Mouse (Mus musculus) heart, embryonic 13.5 days (tissue): Measurements from ENCODE around the gene Gm6358. TPM values are rescaled to one million over a fixed set of nuclear protein-coding genes. Genes with fewer than 3 reads are reported as not detected.
"Not testable (repeated sequence)": the region's sequence is repeated elsewhere in the genome, so short reads cannot be mapped to it uniquely, and the experiment has no call there.

Experiments used
- ATAC-seq: fragments of 200-750 bp; cut with Nextera tagmentation; 2 replicates; pipeline ENCODE4 v1.8.0; 2017; ENCODE audit warnings: moderate TSS enrichment; ENCODE audit not compliant: insufficient number of reproducible peaks, low FRiP score, low TSS enrichment; ENCODE audit errors: extremely low read depth
- H3K27ac ChIP-seq: fragments of 300-500 bp; sonication (generic); replicated peaks from 2 replicates; pipeline ENCODE4 v1.5.1; 2015; ENCODE audit warnings: moderate library complexity, mild to moderate bottlenecking, inconsistent platforms
- H3K27me3 ChIP-seq: fragments of 300-500 bp; sonication (generic); replicated peaks from 2 replicates; pipeline ENCODE4 v1.6.1; 2015; ENCODE audit warnings: mild to moderate bottlenecking, inconsistent platforms
- H3K36me3 ChIP-seq: fragments of 300-500 bp; sonication (generic); 2 replicates; pipeline ENCODE4 v1.6.1; 2015; ENCODE audit warnings: mild to moderate bottlenecking, inconsistent platforms
- H3K4me1 ChIP-seq: fragments of 300-500 bp; sonication (generic); 2 replicates; pipeline ENCODE4 v1.6.1; 2015; ENCODE audit warnings: inconsistent platforms
- H3K4me2 ChIP-seq: fragments of 300-500 bp; sonication (generic); 2 replicates; pipeline ENCODE4 v1.6.1; 2015; ENCODE audit warnings: inconsistent platforms, mild to moderate bottlenecking, moderate library complexity
- H3K4me3 ChIP-seq: fragments of 300-500 bp; sonication (generic); 2 replicates; pipeline ENCODE4 v1.5.1; 2015; ENCODE audit warnings: moderate library complexity, mild to moderate bottlenecking, inconsistent platforms
- H3K9ac ChIP-seq: fragments of 300-500 bp; sonication (generic); 2 replicates; pipeline ENCODE4 v1.6.1; 2015; ENCODE audit warnings: inconsistent platforms, mild to moderate bottlenecking, moderate library complexity
- H3K9me3 ChIP-seq: fragments of 300-500 bp; sonication (generic); 2 replicates; pipeline ENCODE4 v1.6.1; 2016; ENCODE audit warnings: inconsistent platforms
- WGBS: fragments of 180-500 bp; shearing (Covaris S2); methylation state at CpG from one replicate; pipeline ENCODE4 v1.1.7; 2015; ENCODE audit warnings: mixed read lengths; 5-methylcytosine and 5-hydroxymethylcytosine counted together
- polyA plus RNA-seq: library from polyadenylated mRNA; unstranded; fragments of >200 nt; fragmentation: Nextera tagmentation; extraction: Ambion mirVana; gene quantifications from 2 replicates; pipeline ENCODE4 v1.2.1, GENCODE M21; 2015

Gene Gm6358
- not detected in 2 replicates for polyA plus RNA-seq

- H3K9ac ChIP-seq, result no peak within 1 kb of the TSS
- no peaks in the 10 kb centered on the region for H3K36me3 ChIP-seq
- WGBS, result 81% methylated on average over 1 of the region's 1 CpGs
- H3K27ac ChIP-seq, result no peak within 1 kb of the TSS
- H3K4me2 ChIP-seq, result no peak within 1 kb of the TSS
- H3K9me3 ChIP-seq, result peaks cover 4% of the 10 kb centered on the region; the same call in 1 of the 2 replicates
- no peaks in the 10 kb centered on the region for H3K4me1 ChIP-seq
- no peaks in the 10 kb centered on the region for H3K27me3 ChIP-seq
- H3K4me3 ChIP-seq, result no peak within 1 kb of the TSS
- no peak for ATAC-seq
These were observed at the start of gene Gm6358 for GRCm38 (mm10) chr16:89140551-89140950. Gene Gm6358 (plus strand): TSS chr16:89140851.

- no peak within 1 kb of the TSS for H3K27ac ChIP-seq
- WGBS, result 82% methylated on average over 1 of the region's 1 CpGs
- ATAC-seq, result no peak
These were observed 10.1 kb downstream of the Gm6358 start, which contains the start of gene Gm10061 for GRCm38 (mm10) chr16:89150786-89151185. Gene Gm10061 (plus strand): TSS chr16:89151086.

GRCm38 (mm10) chr16:89157652-89158051, 17.0 kb downstream of the Gm6358 start, which contains the start of gene Gm9789:
Gene Gm9789 (plus strand): TSS chr16:89157952.
- Histone ChIP-seq H3K36me3 (no peaks in the 10 kb centered on the region), H3K4me3 (no peak within 1 kb of the TSS), H3K9ac (no peak within 1 kb of the TSS), H3K4me2 (no peak within 1 kb of the TSS), H3K4me1 (no peaks in the 10 kb centered on the region), H3K27me3 (no peaks in the 10 kb centered on the region), H3K9me3 (peaks cover 14% of the 10 kb centered on the region; the same call in 1 of the 2 replicates), H3K27ac (no peak within 1 kb of the TSS)
- no peak for ATAC-seq
- 79% methylated on average over 4 of the region's 4 CpGs for WGBS

More at GRCm38 (mm10) chr16:89150786-89151185, 10.1 kb downstream of the Gm6358 start, which contains the start of gene Gm10061:
- Histone ChIP-seq H3K9ac (no peak within 1 kb of the TSS), H3K27me3 (no peaks in the 10 kb centered on the region), H3K36me3 (no peaks in the 10 kb centered on the region), H3K9me3 (0 out of 2 replicates have a peak, but pooled peaks cover 15% of the 10 kb centered on the region), H3K4me3 (no peak within 1 kb of the TSS), H3K4me2 (no peak within 1 kb of the TSS), H3K4me1 (no peaks in the 10 kb centered on the region)

GRCm38 (mm10) chr16:89169190-89169589, 28.5 kb downstream of the Gm6358 start, which contains the start of gene Gm7735:
Gene Gm7735 (plus strand): TSS chr16:89169490.
- not testable (repeated sequence) for H3K4me2 ChIP-seq, H3K27me3 ChIP-seq, H3K27ac ChIP-seq, H3K9me3 ChIP-seq, H3K9ac ChIP-seq, H3K4me3 ChIP-seq, ATAC-seq, H3K4me1 ChIP-seq, H3K36me3 ChIP-seq

GRCm38 (mm10) chr16:89174435-89174834, 33.8 kb downstream of the Gm6358 start, which contains the start of gene 1110057P08Rik:
Gene 1110057P08Rik (plus strand): TSS chr16:89174735.
- Histone ChIP-seq H3K27ac (no peak within 1 kb of the TSS), H3K9ac (no peak within 1 kb of the TSS), H3K4me1 (no peaks in the 10 kb centered on the region), H3K27me3 (no peaks in the 10 kb centered on the region), H3K36me3 (no peaks in the 10 kb centered on the region), H3K4me2 (no peak within 1 kb of the TSS), H3K9me3 (0 out of 2 replicates have a peak, but pooled peaks cover 9% of the 10 kb centered on the region), H3K4me3 (no peak within 1 kb of the TSS)
- 64% methylated on average over 2 of the region's 2 CpGs for WGBS
- no peak for ATAC-seq

GRCm38 (mm10) chr16:89188621-89189020, 48.0 kb downstream of the Gm6358 start:
- no peak overlapping the region for H3K4me2 ChIP-seq
- H3K27me3 ChIP-seq, result no peaks in the 10 kb centered on the region
- WGBS, result 63% methylated on average over 4 of the region's 4 CpGs
- no peak overlapping the region for H3K9ac ChIP-seq
- no peak for ATAC-seq
- H3K9me3 ChIP-seq, result 0 out of 2 replicates have a peak, but pooled peaks cover 6% of the 10 kb centered on the region
- H3K4me3 ChIP-seq, result no peak overlapping the region
- no peak overlapping the region for H3K27ac ChIP-seq
- H3K4me1 ChIP-seq, result no peaks in the 10 kb centered on the region
- H3K36me3 ChIP-seq, result no peaks in the 10 kb centered on the region

Other genes starting within 250 kb of the Gm6358 start
- gene Krtap19-5, start 244.4 kb upstream of the Gm6358 start, polyA plus RNA-seq, result not detected in 2 replicates
- gene Krtap19-9b, start 208.6 kb upstream of the Gm6358 start, polyA plus RNA-seq, result not detected in 2 replicates
- gene Krtap16-3, start 178.0 kb upstream of the Gm6358 start, polyA plus RNA-seq, result not detected in 2 replicates
- not detected in 2 replicates for gene Krtap22-2, start 130.1 kb upstream of the Gm6358 start, polyA plus RNA-seq
- gene Gm10229, start 125.6 kb upstream of the Gm6358 start, polyA plus RNA-seq, result not detected in 2 replicates
- gene Krtap6-1, start 109.2 kb upstream of the Gm6358 start, polyA plus RNA-seq, result not detected in 2 replicates
- not detected in 2 replicates for gene Gm10228, start 99.4 kb upstream of the Gm6358 start, polyA plus RNA-seq
- not detected in 2 replicates for gene Krtap6-5, start 93.0 kb upstream of the Gm6358 start, polyA plus RNA-seq
- not detected in 2 replicates for gene 1110025L11Rik, start 76.8 kb upstream of the Gm6358 start, polyA plus RNA-seq
- gene Krtap6-3, start 56.8 kb upstream of the Gm6358 start, polyA plus RNA-seq, result not detected in 2 replicates
- gene Gm10061, start 10.2 kb downstream of the Gm6358 start, polyA plus RNA-seq, result not detected in 2 replicates
- gene Gm9789, start 17.1 kb downstream of the Gm6358 start, polyA plus RNA-seq, result not detected in 2 replicates
- gene Gm7735, start 28.6 kb downstream of the Gm6358 start, polyA plus RNA-seq, result not detected in 2 replicates
- not detected in 2 replicates for gene 1110057P08Rik, start 33.9 kb downstream of the Gm6358 start, polyA plus RNA-seq
- gene Krtap20-2, start 65.0 kb downstream of the Gm6358 start, polyA plus RNA-seq, result not detected in 2 replicates